Mouse (Mus musculus) ovary, postnatal 14 days (tissue): ENCODE results near the gene Osbpl7.
A peak's percentile ranks its signal among the peaks of the same experiment; 100 is the strongest.

Source experiments
- DNase-seq: peaks from one replicate; pipeline ENCODE4 v3.0.0; 2022; ENCODE audit warnings: low spot score

Osbpl7 gene

DNA sequence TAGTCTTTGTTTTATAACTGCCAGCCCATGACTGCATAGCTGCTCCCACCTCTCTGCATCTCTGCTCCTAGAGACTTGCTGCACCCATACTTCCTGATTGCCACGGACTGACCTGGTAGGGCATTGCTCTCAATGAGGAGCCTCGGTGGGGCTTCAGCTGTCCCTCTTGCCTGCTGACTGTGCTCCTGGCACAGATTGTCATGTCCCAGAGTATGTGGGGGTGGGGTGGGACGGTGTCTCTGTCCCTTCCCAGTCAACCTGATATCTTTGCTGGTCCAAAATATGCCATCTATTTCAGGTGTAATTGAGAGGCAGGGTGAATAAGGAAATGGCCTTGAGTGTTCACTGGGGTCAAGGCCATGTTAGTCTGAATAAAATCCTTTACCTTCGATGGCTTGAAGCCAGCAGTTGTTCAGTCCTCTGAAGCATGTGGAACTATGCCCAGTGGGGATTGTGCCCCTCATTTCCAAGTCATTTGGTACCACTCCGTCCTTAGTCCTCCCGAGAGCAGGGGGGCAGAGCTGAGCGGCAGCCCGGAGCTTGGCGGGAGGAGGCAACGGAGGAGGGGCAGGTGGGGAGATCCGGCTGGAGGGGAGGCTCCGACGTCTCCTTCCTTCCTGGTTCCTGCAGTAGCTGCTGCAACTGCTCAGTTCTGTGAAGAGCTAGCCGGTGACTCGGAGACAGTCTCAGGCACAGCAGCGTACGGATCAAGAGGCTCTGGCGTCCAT lies at the start of gene Osbpl7:
Gene Osbpl7, plus strand, starts transcription at position 413 of the 728 bp plus-strand sequence.
- peak; percentile 60 for DNase-seq

DNA sequence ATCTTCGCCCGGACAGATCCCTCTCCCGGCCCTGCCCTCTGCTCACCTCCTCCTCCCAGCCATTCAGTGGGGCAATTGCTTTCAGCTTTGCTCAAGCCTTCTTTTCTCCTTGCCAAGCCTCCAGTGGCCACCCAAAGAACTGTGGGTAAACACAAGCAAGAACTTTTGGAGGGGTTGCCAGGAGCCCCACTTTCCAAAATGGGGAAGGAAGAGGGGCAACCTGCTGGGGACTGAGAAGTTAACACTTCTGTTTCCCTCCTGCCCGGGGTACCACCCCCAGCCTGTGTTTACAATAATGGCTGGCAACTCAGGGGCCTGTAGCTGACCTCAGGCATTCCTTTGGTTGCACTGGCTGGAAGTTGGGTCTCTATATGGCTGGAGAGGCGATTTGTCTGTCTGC lies 47.3 kb upstream of the Osbpl7 start:
- no peak for DNase-seq

- no peak for DNase-seq
Observed at GRCm38 (mm10) chr11:97007093-97007794, 43.2 kb upstream of the Osbpl7 start.

GRCm38 (mm10) chr11:97009198-97009790 lies 41.1 kb upstream of the Osbpl7 start:
- no peak for DNase-seq

DNA sequence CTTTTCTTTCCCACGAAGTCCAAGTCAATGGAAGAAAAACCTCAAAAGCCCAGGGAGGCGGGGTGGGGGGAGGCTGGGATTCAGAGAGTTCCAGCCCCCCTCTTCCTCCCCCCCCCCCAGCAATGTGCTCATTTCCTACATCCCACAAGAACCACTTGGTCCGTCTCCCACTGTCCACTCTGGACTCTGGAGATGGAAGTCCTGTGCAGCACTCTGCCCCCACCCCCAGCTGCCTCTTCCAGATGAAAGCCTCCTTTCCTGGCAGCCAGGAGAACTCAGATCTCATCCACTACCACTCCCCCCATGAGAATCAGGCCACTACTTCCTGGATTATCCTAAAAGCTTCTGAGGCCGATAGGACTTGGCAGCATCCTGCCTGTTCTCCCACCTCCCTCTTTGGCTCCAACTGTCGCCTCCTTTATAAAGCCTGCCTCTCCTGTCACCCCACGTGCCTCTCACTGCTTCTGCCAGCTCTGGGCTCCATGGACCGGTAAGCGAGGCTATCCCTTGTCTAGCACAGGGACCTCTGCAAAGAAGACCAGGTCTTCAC lies 37.2 kb upstream of the Osbpl7 start, which contains the start of gene Sp6:
Gene Sp6, plus strand, starts transcription at position 274 of the 550 bp plus-strand sequence.
- no peak for DNase-seq

GRCm38 (mm10) chr11:97017696-97018582 lies 32.5 kb upstream of the Osbpl7 start:
- no peak for DNase-seq

DNA sequence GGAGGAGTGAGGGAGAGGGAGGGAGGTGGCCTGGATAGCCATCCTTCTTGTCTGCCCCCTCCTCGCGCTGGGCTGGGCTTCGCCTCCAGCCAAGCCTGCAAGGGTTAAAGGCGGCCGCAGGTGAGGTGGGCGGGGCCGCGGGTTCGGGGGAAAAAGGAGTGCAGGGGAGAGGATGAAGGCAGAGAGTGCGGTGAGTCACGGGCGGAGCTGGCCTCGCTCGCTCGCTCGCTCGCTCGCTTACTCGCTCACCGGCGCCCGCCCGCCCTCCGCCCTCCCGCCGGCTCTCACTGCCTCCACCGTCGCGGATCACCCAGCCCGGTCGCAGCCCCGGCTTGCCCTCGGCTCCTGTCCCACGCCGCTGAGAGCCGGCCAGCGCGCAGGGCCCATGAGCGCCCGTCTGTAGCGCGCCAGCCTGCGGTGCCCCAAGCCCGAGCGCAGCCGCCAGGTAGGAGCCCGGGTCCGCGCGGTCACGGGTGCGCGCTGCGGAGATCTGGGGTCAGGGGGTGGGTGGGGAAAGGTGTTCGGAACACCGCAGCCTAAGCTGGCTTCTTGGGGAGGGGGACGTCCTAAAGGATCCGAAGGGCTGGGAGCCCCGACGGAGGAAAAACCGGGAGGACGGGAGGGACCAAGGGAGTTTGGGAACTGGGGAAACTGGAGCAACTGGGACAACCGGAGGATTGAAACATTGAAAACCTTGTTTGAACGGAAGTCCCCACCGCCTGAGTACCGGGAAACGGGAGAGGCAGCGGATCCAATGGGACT lies 31.7 kb upstream of the Osbpl7 start:
- no peak for DNase-seq

- no peak for DNase-seq
Observed at GRCm38 (mm10) chr11:97019345-97019708, 31.1 kb upstream of the Osbpl7 start.

DNA sequence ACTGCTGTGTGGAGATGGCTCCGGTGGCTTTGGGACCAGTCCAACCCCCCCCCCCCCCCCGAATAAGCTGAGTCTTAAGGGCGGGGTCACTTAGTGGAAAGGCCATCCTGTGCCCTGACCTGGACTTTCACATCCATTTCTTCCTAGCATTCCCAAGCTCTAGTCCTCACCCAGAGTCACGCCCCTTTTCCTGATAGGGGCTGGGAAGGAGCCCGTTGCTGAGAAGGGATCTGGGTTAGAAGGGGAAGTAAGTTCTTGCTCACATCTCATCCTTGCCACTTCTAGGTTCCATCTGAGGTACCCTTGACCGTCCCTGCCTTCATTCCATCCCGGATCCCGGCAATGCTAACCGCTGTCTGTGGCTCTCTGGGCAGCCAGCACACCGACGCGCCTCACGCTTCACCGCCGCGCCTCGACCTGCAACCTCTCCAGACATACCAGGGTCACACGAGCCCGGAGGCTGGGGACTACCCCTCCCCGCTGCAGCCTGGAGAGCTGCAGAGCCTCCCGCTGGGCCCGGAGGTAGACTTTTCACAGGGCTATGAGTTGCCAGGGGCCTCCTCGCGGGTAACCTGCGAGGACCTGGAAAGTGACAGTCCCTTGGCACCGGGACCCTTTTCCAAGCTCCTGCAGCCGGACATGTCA lies 29.2 kb upstream of the Osbpl7 start:
- no peak for DNase-seq

DNA sequence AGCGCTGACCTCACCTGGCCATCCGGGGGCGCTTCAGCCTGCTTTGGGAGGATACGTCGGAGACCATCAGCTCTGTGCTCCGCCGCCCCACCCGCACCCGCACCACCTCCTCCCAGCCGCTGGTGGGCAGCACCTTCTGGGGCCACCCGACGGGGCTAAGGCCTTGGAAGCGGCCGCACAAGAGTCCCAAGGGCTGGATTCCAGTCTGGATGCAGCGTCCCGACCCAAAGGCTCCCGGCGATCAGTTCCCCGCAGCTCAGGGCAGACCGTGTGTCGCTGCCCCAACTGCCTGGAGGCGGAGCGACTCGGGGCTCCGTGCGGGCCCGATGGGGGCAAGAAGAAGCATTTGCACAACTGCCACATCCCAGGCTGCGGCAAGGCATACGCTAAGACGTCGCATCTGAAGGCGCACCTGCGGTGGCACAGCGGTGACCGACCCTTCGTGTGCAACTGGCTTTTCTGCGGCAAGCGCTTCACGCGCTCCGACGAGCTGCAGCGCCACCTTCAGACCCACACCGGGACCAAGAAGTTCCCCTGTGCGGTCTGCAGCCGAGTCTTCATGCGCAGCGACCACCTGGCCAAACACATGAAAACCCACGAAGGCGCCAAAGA lies 28.4 kb upstream of the Osbpl7 start:
- DNase-seq = peak; percentile 72

DNA sequence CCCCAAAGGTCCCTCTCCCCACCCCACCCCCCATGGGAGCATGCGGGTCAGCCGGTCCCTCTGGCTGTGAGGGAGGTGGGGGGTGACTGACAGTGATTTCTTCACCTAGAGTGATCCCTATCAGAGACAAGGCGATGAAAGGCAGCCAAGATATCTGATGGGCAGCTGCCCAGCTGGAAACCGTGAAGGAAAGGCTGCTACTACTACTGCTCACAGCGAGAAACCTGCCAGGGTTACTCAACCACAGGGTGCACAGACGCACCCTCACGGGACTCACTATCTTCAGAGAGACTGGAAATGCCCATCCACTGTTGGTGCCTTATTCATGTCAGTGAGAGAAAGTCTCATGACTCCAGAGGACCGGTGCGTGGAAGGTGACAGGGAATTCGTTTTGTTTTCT lies 25.5 kb upstream of the Osbpl7 start:
- peak; percentile 43 for DNase-seq

DNA sequence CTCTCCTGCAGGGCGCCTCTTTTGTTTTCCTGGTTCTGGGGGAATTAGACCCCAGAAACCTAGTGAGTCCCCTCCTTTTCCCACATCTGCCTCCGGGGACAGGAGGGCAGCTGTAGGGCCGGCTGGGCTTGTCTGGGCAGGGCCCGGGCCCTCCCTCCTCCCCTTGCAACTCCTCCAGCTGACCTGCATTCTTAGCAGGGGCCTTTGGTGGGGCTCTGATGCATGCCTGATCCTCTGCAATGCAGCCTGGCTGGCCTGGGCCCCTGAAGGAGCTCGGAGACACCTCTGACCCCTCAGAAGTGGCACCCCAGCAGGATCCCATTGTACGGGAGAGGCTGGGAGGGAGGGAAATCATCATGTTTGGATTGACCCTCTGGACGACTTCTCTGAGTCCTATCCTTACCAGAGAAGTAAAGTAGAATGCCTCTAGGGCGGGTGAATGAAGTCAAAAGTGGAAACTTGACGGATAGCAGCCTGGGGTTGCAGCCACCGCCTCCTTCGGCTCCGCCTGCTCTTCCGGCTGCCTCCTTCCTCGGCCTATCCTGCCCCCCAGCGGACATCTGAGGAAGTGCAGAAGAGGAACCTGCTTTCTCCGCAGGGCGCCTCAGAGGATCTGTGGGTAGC lies 24.6 kb upstream of the Osbpl7 start:
- peak; percentile 90 for DNase-seq

DNA sequence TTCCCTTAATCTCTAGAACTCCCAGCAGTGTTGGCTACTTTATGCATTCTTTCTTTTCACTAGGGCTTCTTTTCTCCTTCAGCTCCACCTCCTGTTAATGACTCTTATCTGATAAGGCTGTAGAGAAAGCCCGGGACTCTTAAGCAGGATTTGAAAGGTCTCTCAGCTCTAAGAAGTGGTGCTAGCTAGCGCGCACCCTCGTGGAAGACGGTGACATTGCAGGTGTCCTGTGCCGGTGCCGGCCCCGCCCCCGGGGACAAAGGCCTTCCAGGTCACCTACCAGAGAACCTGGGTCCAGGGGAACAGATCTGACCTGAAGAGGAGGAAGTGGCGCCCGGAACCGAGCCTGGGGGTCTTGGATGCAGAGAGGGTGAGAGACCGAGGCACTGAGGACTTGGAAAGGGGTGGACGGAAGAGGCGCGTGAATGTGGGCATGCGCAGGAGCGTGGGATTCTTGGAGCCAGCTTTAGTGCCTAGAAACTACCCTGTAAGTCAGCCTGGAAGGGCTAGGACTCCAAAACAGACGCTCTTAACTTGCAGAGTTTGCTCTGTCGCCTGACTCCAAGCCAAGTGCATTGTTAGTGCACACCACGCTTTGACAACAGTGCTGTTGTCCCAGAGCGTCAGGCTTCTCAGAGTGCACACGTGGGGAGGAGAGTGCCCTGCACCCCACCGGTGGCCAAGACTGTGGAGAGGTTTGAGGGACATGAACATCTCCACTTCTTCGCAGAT lies 20.6 kb upstream of the Osbpl7 start, which contains the start of gene Scrn2:
Gene Scrn2, plus strand, starts transcription at position 253 of the 732 bp plus-strand sequence.
- DNase-seq = peak; percentile 81

DNA sequence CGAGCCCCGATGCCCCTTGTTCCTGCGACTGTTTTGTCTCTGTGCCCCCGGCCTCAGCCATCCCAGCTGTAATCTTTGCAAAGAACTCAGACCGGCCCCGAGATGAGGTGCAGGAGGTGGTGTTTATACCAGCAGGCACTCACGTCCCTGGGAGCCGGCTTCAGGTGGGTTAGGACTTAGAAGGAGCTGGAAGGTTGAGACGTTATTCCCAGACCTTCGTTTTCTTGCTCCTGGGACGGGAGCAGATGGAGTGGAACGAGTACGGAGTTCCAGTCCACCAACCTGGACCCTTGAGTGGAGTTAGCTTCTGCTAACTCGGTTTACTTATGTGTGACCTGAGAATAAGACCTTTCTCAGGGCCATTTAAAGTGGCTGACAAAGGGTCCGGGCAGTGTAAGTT lies 20.0 kb upstream of the Osbpl7 start:
- no peak for DNase-seq

GRCm38 (mm10) chr11:97031977-97032376 lies 18.5 kb upstream of the Osbpl7 start:
- DNase-seq = no peak

GRCm38 (mm10) chr11:97032499-97032898 lies 17.9 kb upstream of the Osbpl7 start:
- DNase-seq = no peak

- no peak for DNase-seq
Observed at GRCm38 (mm10) chr11:97033781-97034180, 16.6 kb upstream of the Osbpl7 start.

GRCm38 (mm10) chr11:97036141-97036540 lies 14.3 kb upstream of the Osbpl7 start:
- DNase-seq = no peak

- DNase-seq = no peak
Observed at GRCm38 (mm10) chr11:97038881-97039280, 11.5 kb upstream of the Osbpl7 start.
